Mouse (Mus musculus) yolk sac, embryonic 10.5 days (tissue): ENCODE data around the gene Olfr1084.
"Not testable (repeated sequence)": the region's sequence is repeated elsewhere in the genome, so short reads cannot be mapped to it uniquely, and the experiment has no call there.

ENCODE experiments used
- DNase-seq: peaks from one replicate; pipeline ENCODE4 v3.0.0-alpha.2; 2017; ENCODE audit warnings: low spot score

The Olfr1084 gene

GRCm38 (mm10) chr2:86639625-86640024 is at the start of gene Olfr1084:
Gene Olfr1084, minus strand, starts transcription at chr2:86639725.
- DNase-seq: not testable (repeated sequence)

DNA sequence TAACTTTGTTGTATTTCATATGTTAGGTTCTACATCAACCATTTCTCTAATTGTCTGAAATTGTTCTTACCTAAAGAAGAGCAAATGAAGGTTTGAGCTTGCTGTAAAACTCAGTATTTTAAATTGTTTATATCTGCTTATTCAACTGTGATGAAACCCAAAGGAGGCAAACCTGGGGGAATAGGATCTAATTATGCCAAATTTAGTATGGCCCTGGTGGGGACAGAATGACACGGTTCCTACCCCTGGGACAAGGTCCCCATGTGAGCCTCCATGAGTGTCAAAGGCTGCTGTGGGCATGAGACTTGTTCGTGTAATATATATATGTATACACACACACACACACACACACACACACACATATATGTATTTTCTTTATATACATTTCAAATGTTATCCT is 40.5 kb upstream of the Olfr1084 start, which contains the start of gene Olfr1086:
Olfr1086 (minus strand) TSS at position 101 of the 400 bp plus-strand sequence.
- no peak for DNase-seq

DNA sequence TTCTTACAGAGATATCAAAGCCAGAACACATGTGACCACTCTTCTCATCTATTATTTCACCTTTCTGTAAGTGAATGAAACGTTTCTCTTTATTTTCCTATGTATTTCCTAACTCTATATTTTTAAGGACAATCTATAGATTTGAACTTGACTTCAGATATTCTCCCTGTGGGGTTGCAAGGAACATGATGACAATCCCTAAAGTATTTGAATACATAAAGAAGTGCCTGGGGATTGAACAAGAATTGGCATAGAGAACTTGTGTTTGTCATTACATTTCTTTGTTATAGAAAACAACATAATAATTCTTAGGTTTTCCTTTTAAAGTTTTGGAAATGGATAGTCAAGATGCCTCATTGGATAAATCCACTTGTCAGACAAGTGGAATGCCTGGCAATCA is 22.4 kb upstream of the Olfr1084 start, which contains the start of gene Olfr1085:
Olfr1085 (minus strand) TSS at position 101 of the 400 bp plus-strand sequence.
- no peak for DNase-seq

DNA sequence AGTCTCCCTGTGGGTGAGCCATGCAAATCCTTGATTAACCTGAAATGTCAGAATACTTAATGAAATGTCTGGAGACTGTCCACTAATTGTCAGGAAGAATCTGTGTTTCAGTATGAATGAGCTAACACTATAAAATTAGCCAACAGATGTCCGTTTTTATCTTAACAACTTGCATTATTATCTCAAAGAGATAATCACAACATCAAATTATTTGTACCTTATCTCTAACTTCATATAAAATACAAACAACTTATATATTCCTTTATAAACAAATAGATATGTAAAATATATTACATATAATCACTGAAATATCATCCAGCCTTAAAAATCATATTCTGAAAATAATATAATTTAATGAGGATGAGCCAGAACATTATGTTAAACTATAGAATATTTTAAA is 40.7 kb downstream of the Olfr1084 start, which contains the start of gene Olfr1082:
Olfr1082 (minus strand) TSS at position 101 of the 400 bp plus-strand sequence.
- DNase-seq: not testable (repeated sequence)
